Mouse (Mus musculus): ENCODE data around the gene Tph1. TPM values are rescaled to one million over a fixed set of nuclear protein-coding genes. Genes with fewer than 3 reads are reported as not detected.

The Tph1 gene
- polyA plus RNA-seq, 1 experiment from 2014 or later: 0.39 TPM

DNA sequence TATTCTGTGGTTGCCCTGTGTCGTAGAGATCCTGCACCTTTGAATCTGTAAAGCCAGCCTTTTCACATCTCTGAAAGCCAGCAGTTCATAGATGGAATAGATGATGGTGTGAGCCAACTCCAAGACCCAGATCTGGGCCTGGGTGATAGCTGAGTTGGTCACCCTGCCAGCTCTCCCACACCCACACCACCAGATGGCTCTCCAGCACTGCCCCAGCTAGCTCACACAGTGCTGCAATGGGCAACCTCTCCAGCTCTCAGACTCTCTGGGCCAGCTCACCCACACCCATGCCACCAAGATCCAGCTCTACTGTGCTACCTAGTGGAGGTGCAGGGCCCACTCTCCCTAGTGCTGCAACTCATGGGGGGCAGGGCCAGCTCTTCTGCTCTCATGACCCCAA lies 29.2 kb downstream of the Tph1 start:
- Histone ChIP-seq H3K9ac (no peak overlapping the region), H3K4me2 (no peak overlapping the region), H3K4me1 (replicated peaks) (peaks cover 15% of the 10 kb centered on the region), H3K27me3 (no peaks in the 10 kb centered on the region), H3K9me3 (no peaks in the 10 kb centered on the region), H3K4me3 (no peak overlapping the region), H3K27ac (replicated peaks) (no peak overlapping the region), H3K36me3 (no peaks in the 10 kb centered on the region)
- no peak for ATAC-seq (ENCODE audit: low FRiP score, low read depth)
- 83% methylated on average over 1 of the region's 1 CpGs for WGBS

DNA sequence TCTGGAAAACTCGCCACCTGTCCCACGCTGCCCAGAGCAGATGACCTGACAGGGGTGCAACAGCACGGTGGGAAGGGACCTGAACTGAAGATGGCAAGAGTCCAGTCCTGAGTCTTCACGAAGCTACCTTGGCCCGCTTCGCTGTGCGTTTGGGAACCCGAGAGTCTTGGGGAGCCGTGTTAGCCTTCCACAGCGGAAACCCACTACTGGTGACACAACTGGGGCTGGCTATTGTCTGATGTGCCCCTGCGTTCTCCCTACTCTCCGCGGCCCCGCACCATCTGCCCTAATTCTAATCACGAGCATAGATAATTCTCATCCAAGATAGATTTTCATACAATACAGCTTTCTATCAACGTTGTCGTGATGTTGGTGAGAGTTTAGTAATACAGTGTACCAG lies 32.3 kb downstream of the Tph1 start:
- Histone ChIP-seq H3K4me1 (replicated peaks) (peaks cover 30% of the 10 kb centered on the region), H3K27me3 (no peaks in the 10 kb centered on the region), H3K4me3 (peak overlapping the region; percentile 84), H3K27ac (replicated peaks) (peak overlapping the region; percentile 90), H3K9me3 (no peaks in the 10 kb centered on the region), H3K4me2 (peak overlapping the region; percentile 79), H3K36me3 (no peaks in the 10 kb centered on the region), H3K9ac (peak overlapping the region; percentile 84)
- ATAC-seq (ENCODE audit: low FRiP score, low read depth): no peak
- 5% methylated on average over 17 of the region's 17 CpGs for WGBS

DNA sequence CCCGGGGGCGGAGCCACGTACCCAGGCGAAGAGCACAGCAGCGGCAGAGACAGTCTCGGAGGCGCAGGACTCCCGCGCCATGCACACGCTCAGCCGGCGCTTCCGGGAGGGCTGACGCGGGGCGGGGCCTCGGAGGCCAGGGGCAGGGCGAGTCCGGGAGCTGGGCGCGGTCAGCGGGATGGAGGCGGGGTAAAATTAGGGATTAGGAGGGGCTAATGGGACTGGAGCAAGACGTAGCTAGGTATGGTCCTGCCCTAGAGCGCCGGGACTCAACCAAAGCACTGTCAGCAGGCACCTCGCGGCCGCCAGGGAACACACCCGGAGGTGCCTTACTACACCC lies 32.7 kb downstream of the Tph1 start, which contains the start of gene Sergef:
Gene Sergef, minus strand, starts transcription at position 116 of the 340 bp plus-strand sequence.
- Histone ChIP-seq H3K9me3 (no peaks in the 10 kb centered on the region), H3K27me3 (no peaks in the 10 kb centered on the region), H3K4me1 (replicated peaks) (peaks cover 30% of the 10 kb centered on the region), H3K4me2 (peak within 1 kb of the TSS; percentile 79), H3K9ac (peak within 1 kb of the TSS; percentile 84), H3K4me3 (peak within 1 kb of the TSS; percentile 84), H3K36me3 (no peaks in the 10 kb centered on the region), H3K27ac (replicated peaks) (peak within 1 kb of the TSS; percentile 90)
- ATAC-seq (ENCODE audit: low FRiP score, low read depth): peak; percentile 95
- under 1% methylated on average over 30 of the region's 30 CpGs for WGBS

DNA sequence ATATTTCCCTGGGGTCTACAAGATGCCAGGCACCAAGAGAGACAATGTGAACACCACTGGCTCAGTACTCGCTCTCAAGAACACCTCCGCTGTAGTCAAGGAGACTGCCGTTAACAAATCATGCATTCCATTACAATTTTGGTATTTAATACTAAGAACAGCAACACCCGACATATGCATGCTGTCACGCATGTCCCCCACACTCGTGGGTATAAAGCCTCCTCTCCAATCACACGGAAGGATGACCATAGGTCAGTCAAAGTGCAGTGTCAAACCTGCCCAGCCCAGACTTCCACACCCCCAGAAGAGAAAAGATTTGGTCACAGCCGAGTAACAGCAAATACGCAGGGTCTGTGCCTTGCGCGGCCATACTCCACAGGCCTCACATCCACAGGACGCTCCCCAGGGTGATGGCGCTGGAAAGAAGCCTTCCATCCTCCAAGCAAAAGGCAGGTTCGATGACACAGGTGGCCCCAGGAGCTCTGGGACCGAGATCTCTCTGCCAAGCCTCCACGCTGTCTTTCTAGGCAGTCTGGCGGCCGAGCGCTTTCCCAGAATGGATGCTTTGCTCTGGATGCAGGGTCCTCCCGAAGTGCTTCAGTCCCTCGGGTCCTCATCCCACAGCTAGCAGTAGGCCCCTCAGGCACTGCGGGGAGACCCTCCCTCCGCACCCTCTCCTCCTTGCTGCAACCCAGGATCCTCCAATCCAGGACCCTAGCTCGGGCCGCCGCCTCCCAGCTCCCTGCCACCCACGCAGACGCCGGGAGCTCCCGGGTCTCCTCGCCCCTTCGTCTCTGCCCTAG lies 33.2 kb downstream of the Tph1 start:
- 5% methylated on average over 32 of the region's 32 CpGs for WGBS
- Histone ChIP-seq H3K9ac (peak overlapping the region; percentile 84), H3K27me3 (no peaks in the 10 kb centered on the region), H3K4me2 (peak overlapping the region; percentile 79), H3K27ac (replicated peaks) (peak overlapping the region; percentile 90), H3K4me3 (peak overlapping the region; percentile 84), H3K9me3 (no peaks in the 10 kb centered on the region), H3K4me1 (replicated peaks) (peaks cover 30% of the 10 kb centered on the region), H3K36me3 (no peaks in the 10 kb centered on the region)
- ATAC-seq (ENCODE audit: low FRiP score, low read depth): peak; percentile 36

DNA sequence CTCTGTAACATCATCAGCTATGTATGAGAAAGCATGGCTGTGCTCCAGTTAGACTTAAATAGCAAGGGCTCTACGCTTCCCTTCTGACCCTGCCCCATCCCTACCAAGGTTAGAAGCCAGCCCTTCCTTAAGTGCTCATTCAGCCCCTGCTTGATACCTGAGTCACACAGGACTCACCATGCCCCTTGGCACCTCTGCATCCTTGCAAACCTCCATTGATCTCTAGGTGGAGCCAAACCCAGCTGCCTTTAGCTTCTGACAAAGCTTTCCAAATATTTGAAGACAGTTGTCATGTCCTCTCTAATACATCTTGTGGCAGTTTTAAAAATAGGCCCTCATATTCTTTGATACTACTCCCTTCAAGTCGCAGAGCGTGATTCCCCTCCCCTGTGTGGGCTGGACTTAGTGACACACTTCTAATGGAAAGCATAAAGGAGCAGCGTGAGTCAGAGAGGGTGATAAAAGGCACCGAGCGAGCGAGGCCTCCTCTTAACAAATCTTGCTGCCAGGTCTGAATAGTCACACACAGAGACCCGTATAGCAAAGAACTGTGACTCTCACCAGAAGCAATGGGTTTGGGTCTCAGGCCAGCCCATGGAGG lies 43.9 kb downstream of the Tph1 start:
- ATAC-seq (ENCODE audit: low FRiP score, low read depth): no peak
- WGBS: 36% methylated on average over 8 of the region's 8 CpGs
- H3K9me3 ChIP-seq: no peaks in the 10 kb centered on the region

DNA sequence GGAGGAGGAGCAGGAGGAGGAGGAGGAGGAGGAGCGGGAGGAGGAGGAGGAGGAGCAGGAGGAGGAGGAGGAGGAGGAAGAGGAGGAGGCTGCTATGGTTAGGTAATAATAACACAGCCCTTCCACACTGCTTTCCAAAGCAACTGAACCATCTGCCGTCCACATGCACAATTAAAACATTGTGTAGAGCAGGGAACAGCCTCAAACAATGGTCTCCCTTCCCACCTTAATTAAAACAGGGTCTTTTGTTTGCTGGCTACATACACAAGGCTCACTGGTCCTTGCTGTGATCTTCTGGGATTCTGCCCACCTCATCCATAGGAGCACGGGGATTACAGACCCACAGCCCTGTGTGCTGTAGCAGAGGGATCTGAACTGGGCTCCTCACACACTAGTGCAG lies 48.4 kb downstream of the Tph1 start:
- H3K9me3 ChIP-seq: no peaks in the 10 kb centered on the region
- 65% methylated on average over 2 of the region's 3 CpGs for WGBS
- no peak overlapping the region for H3K4me2 ChIP-seq
- no peak for ATAC-seq (ENCODE audit: low FRiP score, low read depth)
- no peaks in the 10 kb centered on the region for H3K4me1 ChIP-seq (replicated peaks)
- peaks cover 29% of the 10 kb centered on the region; the same call in 1 of the 2 replicates for H3K36me3 ChIP-seq
- no peak overlapping the region for H3K9ac ChIP-seq
- H3K4me3 ChIP-seq: no peak overlapping the region
- no peak overlapping the region for H3K27ac ChIP-seq (replicated peaks)
- no peaks in the 10 kb centered on the region for H3K27me3 ChIP-seq

More for the DNA sequence above, 43.9 kb downstream of the Tph1 start:
- Histone ChIP-seq H3K27ac (replicated peaks) (no peak overlapping the region), H3K9ac (no peak overlapping the region), H3K4me2 (no peak overlapping the region), H3K27me3 (no peaks in the 10 kb centered on the region), H3K36me3 (peaks cover 36% of the 10 kb centered on the region), H3K4me1 (replicated peaks) (no peaks in the 10 kb centered on the region), H3K4me3 (no peak overlapping the region)

DNA sequence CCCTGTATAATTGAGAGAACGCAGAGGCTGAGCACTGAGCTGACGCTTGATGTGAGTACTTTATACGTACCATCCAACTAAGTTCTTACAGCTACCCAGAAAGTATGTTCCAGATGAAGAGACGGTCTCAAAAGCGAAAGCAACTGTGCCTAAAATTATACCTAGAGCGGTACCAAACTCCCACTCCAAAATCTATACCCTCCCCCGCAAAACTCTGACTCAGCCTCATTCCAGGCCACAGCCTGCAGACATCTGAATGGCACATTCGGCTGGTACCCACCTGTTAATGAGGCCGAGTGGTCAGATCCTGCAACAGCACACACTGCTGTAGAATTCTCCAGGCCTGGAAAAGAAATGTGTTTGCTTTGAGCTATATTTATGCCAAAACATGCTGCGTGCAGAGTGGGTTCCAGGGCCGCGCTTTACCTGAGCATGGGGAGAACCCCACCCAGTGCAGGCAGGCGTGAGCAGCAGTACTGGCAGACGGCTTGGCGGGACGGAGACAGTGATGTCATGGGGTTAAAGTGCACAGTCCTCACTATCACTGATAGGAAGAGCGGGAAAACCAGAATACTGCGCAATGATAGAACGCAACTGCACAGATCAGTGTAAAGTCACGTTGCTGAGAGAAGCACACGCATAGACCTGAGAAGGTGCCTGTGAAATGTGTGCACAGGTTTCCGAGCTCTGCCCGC lies 53.8 kb downstream of the Tph1 start:
- Histone ChIP-seq H3K4me2 (no peak overlapping the region), H3K27ac (replicated peaks) (no peak overlapping the region), H3K4me3 (no peak overlapping the region), H3K9me3 (no peaks in the 10 kb centered on the region), H3K36me3 (peaks cover 34% of the 10 kb centered on the region; the same call in 1 of the 2 replicates), H3K4me1 (replicated peaks) (no peaks in the 10 kb centered on the region), H3K9ac (no peak overlapping the region), H3K27me3 (no peaks in the 10 kb centered on the region)
- no peak for ATAC-seq (ENCODE audit: low FRiP score, low read depth)
- 94% methylated on average over 23 of the region's 23 CpGs for WGBS

DNA sequence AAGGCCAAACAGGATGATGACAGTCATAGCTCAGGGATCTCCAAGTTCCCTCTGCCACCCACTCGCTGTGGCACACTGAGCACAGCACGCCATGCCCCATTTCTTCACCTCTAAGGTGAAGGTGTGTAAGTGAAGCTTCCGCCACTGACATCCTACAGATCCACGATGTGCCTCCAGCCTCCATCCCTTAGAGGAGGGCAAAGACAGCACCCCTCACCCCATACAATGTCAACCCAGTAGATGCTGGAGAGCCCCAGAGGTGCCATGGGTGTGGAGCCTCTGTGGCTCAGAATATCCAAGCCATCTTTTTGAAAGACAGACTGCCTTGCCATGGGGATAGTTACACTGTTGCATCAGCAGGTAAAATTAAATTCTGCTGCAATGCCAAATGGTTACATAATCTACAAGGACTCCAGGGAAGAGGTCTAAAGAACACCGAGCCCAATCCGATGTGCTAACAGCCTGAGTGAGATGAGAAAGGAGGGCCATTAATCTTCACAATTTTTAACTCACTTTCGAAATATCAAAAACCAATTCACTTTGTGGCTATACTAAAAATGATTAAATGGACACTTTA lies 55.8 kb downstream of the Tph1 start:
- H3K4me2 ChIP-seq: no peak overlapping the region
- H3K9me3 ChIP-seq: no peaks in the 10 kb centered on the region
- WGBS: 92% methylated on average over 7 of the region's 7 CpGs
- H3K36me3 ChIP-seq: peaks cover 38% of the 10 kb centered on the region; the same call in 1 of the 2 replicates
- no peak overlapping the region for H3K9ac ChIP-seq
- no peak for ATAC-seq (ENCODE audit: low FRiP score, low read depth)
- H3K4me1 ChIP-seq (replicated peaks): no peaks in the 10 kb centered on the region
- no peak overlapping the region for H3K27ac ChIP-seq (replicated peaks)
- no peak overlapping the region for H3K4me3 ChIP-seq
- H3K27me3 ChIP-seq: no peaks in the 10 kb centered on the region

DNA sequence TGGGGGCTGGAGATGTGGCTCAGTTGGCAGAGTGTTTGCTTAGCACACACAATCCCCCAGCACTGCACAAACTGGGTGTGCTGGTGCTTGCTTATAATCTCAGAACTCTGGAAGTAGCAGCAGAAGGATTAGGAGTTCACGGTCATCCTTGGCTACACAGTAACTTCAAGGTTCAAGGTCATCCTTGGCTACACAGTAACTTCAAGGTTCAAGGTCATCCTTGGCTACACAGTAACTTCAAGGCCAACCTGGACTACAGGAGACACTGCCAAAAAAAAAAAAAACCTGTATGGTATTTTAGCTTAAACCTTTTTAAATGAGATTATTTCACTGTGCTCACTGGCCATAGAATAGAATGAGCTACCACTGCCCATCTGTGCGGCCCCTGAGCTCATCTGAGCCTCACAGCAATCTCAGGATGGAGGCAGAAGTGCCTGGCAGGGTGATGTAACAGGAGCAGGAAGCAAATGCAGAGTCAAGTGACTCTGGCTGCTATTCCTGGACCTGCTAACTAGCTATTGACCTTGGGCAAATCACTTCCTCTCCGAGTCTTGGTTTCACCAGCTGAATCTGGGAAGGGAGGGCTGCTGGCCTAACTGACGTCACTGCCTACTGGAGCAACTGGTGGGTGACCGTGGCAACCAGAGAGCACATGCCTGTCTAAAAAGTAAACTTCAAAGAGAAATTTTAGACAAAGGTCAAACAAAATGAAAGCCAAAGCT lies 56.9 kb downstream of the Tph1 start:
- H3K36me3 ChIP-seq: peaks cover 33% of the 10 kb centered on the region
- H3K9me3 ChIP-seq: no peaks in the 10 kb centered on the region
- no peak for ATAC-seq (ENCODE audit: low FRiP score, low read depth)

DNA sequence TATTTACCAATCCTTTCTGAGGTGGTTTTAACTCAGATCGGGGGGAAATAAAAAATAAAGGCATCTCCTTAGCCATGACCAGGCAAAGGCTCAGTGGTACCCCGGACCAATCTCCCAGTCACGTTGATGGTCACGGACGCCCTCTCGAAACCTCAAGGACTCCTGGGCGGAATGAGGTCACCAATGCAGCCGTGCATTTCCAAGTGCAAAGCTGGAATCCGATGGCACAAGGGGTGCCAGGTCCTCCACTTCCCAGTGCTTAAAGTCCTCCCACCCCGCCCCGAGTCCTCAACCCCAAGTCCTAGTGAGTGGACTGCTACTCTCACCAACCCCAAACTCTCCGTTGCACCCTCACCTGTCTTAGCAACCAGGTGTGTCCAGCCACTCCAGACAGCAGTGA lies 58.1 kb downstream of the Tph1 start:
- Histone ChIP-seq H3K9ac (no peak overlapping the region), H3K27me3 (no peaks in the 10 kb centered on the region), H3K4me2 (no peak overlapping the region), H3K27ac (replicated peaks) (no peak overlapping the region), H3K4me3 (no peak overlapping the region), H3K9me3 (no peaks in the 10 kb centered on the region), H3K4me1 (replicated peaks) (no peaks in the 10 kb centered on the region), H3K36me3 (peaks cover 35% of the 10 kb centered on the region)
- 94% methylated on average over 12 of the region's 12 CpGs for WGBS
- ATAC-seq (ENCODE audit: low FRiP score, low read depth): no peak

More for the DNA sequence above, 56.9 kb downstream of the Tph1 start:
- H3K27ac ChIP-seq (replicated peaks): no peak overlapping the region
- no peak overlapping the region for H3K9ac ChIP-seq
- H3K27me3 ChIP-seq: no peaks in the 10 kb centered on the region
- 76% methylated on average over 5 of the region's 5 CpGs for WGBS
- H3K4me2 ChIP-seq: no peak overlapping the region
- H3K4me1 ChIP-seq (replicated peaks): no peaks in the 10 kb centered on the region
- H3K4me3 ChIP-seq: no peak overlapping the region

DNA sequence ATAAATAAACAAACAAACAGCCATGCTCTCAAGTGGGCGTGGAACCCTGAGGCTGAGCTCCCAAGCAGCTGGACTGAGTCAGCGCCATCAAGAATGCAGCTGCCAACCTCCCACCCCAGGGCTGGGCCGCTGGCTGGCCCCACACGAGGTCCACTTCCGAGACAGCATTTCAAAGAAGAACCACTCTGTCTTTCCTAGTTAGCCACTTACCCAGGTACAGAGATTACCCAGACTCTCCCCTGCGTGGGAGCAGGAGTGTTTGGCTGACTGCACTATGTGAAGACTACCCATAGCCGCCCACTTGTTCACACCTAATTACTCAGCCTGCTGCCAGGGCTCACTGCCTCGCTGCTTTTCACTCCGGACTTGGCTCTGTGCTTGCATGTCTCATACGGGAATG lies 59.2 kb downstream of the Tph1 start:
- Histone ChIP-seq H3K36me3 (peaks cover 29% of the 10 kb centered on the region), H3K4me2 (no peak overlapping the region), H3K4me3 (no peak overlapping the region), H3K27ac (replicated peaks) (no peak overlapping the region), H3K9ac (no peak overlapping the region), H3K9me3 (no peaks in the 10 kb centered on the region), H3K27me3 (no peaks in the 10 kb centered on the region), H3K4me1 (replicated peaks) (no peaks in the 10 kb centered on the region)
- no peak; the same call in 1 of the 2 replicates for ATAC-seq (ENCODE audit: low FRiP score, low read depth)
- 70% methylated on average over 10 of the region's 10 CpGs for WGBS
